Mouse (Mus musculus) forebrain, postnatal 0 days (tissue): ENCODE measurements at regions not wholly inside any gene's neighbourhood (a gene's known extent, or its start where the extent isn't known, plus 50 kb on each side); places are given as distances from the start of the nearest gene placed in this dataset.
A peak's percentile ranks its signal among the peaks of the same experiment; 100 is the strongest.

ENCODE experiments used
- ATAC-seq: fragments of 200-750 bp; cut with Nextera tagmentation; 2 replicates; pipeline ENCODE4 v1.8.0; 2017; ENCODE audit warnings: mild to moderate bottlenecking, moderate library complexity
- DNase-seq: peaks from one replicate; pipeline ENCODE4 v3.0.0-alpha.2; 2015
- H3K27ac ChIP-seq: fragments of 300-500 bp; sonication (generic); 2 replicates; pipeline ENCODE4 v1.5.1; 2014; ENCODE audit warnings: low read depth, mild to moderate bottlenecking, antibody characterized with exemption, low read length, moderate library complexity, mixed read lengths
- H3K27me3 ChIP-seq: fragments of 300-500 bp; sonication (generic); 2 replicates; pipeline ENCODE4 v1.6.1; 2014; ENCODE audit warnings: mild to moderate bottlenecking, low read length, mixed read lengths; ENCODE audit not compliant: insufficient read depth
- H3K36me3 ChIP-seq: fragments of 300-500 bp; sonication (generic); 2 replicates; pipeline ENCODE4 v1.6.1; 2014; ENCODE audit warnings: mild to moderate bottlenecking, moderate library complexity; ENCODE audit not compliant: insufficient read depth
- H3K4me1 ChIP-seq: fragments of 300-500 bp; sonication (generic); 2 replicates; pipeline ENCODE4 v1.6.1; 2014; ENCODE audit warnings: antibody characterized with exemption; ENCODE audit not compliant: insufficient read depth
- H3K4me2 ChIP-seq: fragments of 300-500 bp; sonication (generic); 2 replicates; pipeline ENCODE4 v1.6.1; 2014; ENCODE audit warnings: low read depth, mild to moderate bottlenecking, moderate library complexity
- H3K4me3 ChIP-seq: fragments of 300-500 bp; sonication (generic); 2 replicates; pipeline ENCODE4 v1.5.1; 2014; ENCODE audit warnings: low read depth, low read length, mixed read lengths
- H3K9ac ChIP-seq: fragments of 300-500 bp; sonication (generic); 2 replicates; pipeline ENCODE4 v1.6.1; 2014; ENCODE audit warnings: mild to moderate bottlenecking
- H3K9me3 ChIP-seq: fragments of 300-500 bp; sonication (generic); 2 replicates; pipeline ENCODE4 v1.6.1; 2016; ENCODE audit warnings: low read length
- CTCF ChIP-seq: sonication (generic); IDR thresholded peaks from 2 replicates; pipeline ENCODE4 v1.5.1; 2016; ENCODE audit warnings: antibody characterized with exemption, control low read depth, low read depth
- WGBS: fragments of 180-500 bp; shearing (Covaris S2); extraction: QIAGEN DNeasy Blood & Tissue Kit; methylation state at CpG from one replicate; pipeline ENCODE4 v1.1.7; 2014; 5-methylcytosine and 5-hydroxymethylcytosine counted together

DNA sequence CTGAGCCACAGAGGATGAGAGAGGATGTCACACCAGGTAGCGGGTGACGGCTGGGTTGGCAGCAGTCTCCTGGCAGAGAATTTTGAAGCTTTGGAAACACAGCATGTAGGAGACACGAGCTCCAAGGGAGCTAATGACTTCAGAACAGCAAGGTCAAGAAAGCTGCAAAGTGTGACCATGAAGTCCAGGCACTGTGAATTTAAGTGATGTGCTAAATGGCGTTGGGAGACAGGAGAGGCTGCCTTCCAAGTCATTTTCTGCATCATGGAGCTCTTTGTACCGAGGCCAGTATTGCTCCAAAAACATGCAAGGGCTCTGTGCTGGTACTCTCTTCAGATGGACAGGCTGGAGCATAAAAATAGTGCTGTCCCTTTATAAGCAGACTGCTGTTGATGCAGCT lies 238.8 kb upstream of the Zdhhc25 start:
- H3K9ac ChIP-seq, result no peak overlapping the region
- TF ChIP-seq CTCF, result no peak
- H3K36me3 ChIP-seq, result no peaks in the 10 kb centered on the region
- H3K27me3 ChIP-seq, result no peaks in the 10 kb centered on the region; the same call in 1 of the 2 replicates
- H3K9me3 ChIP-seq, result no peaks in the 10 kb centered on the region
- H3K4me1 ChIP-seq, result no peaks in the 10 kb centered on the region
- no peak for DNase-seq
- WGBS, result 37% methylated on average over 5 of the region's 5 CpGs
- H3K4me3 ChIP-seq, result no peak overlapping the region
- H3K4me2 ChIP-seq, result no peak overlapping the region
- no peak overlapping the region for H3K27ac ChIP-seq
- no peak for ATAC-seq

DNA sequence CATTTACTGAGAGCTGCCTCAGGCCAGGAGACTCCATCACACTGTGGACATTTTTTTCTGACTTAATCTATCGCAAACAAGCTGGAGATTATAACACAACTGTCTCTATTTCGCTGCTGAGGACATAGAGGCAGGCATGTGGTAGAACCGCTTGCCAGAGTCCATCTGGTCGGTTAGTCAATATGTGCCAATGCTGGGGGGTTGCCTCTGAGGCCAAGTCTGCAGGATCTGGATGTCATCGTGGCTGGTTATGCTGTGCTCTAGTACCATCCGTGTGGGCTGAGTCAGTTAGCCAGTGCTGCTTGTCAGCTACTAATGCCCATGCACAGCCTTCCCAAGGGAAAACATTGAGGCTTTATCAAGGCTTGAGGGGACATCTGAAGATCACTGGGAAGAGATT lies 237.1 kb upstream of the Zdhhc25 start:
- Histone ChIP-seq H3K9me3 (no peaks in the 10 kb centered on the region), H3K4me1 (no peaks in the 10 kb centered on the region), H3K27me3 (no peaks in the 10 kb centered on the region; the same call in 1 of the 2 replicates), H3K36me3 (no peaks in the 10 kb centered on the region), H3K4me3 (no peak overlapping the region), H3K9ac (no peak overlapping the region), H3K27ac (no peak overlapping the region), H3K4me2 (no peak overlapping the region)
- no peak for ATAC-seq
- no peak for TF ChIP-seq CTCF
- DNase-seq, result no peak
- 75% methylated on average over 6 of the region's 6 CpGs for WGBS

DNA sequence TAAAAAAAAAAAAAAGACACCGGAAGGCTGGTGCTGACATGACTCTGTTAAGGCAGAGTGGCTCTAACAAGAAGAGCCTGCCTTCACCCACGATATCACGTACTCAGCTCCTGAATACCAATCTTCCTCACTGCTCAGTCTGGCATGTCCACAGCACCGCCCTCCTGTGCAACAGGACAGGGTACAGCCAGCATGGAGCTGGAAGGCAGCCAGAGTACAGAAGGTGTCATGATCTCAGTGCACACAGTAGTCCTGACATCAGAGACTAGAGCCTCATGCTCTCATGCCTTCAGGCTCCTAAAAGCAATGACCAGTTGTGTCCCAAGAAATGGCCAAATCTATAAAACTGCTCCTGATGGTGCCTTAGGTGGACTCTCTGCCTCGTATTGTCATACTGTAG lies 229.7 kb upstream of the Zdhhc25 start:
- H3K4me3 ChIP-seq, result no peak overlapping the region
- 0 out of 2 replicates have a peak, but pooled peaks cover 3% of the 10 kb centered on the region for H3K4me1 ChIP-seq
- TF ChIP-seq CTCF, result no peak
- no peak overlapping the region for H3K4me2 ChIP-seq
- no peak overlapping the region for H3K9ac ChIP-seq
- H3K36me3 ChIP-seq, result no peaks in the 10 kb centered on the region
- no peaks in the 10 kb centered on the region for H3K9me3 ChIP-seq
- no peaks in the 10 kb centered on the region; the same call in 1 of the 2 replicates for H3K27me3 ChIP-seq
- H3K27ac ChIP-seq, result no peak overlapping the region
- no peak for ATAC-seq
- DNase-seq, result no peak
- WGBS, result 79% methylated on average over 5 of the region's 5 CpGs

DNA sequence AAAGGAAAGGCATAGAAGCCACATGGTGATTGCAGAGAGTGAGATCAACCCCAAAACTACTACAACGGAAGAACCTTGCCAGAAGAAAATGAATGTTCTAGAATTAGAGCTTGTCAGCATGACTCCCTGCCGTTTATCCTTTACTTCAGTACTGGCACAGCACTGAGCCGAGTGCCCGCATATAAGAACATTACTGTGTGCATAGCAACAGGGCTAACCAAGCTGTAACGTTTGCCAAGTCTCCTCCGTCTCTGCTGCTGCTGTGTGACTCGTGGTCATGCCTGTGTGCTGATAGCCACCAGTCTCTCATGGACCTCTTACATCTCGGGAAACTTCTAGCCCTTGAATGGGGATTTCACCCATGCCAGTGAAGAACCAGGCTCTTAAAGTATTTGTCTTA lies 228.1 kb upstream of the Zdhhc25 start:
- Histone ChIP-seq H3K4me2 (no peak overlapping the region), H3K9ac (no peak overlapping the region), H3K27ac (no peak overlapping the region), H3K36me3 (no peaks in the 10 kb centered on the region), H3K9me3 (no peaks in the 10 kb centered on the region), H3K4me1 (0 out of 2 replicates have a peak, but pooled peaks cover 3% of the 10 kb centered on the region), H3K27me3 (no peaks in the 10 kb centered on the region; the same call in 1 of the 2 replicates), H3K4me3 (no peak overlapping the region)
- 32% methylated on average over 8 of the region's 8 CpGs for WGBS
- ATAC-seq (peak; percentile 40), DNase-seq (no peak)
- no peak for TF ChIP-seq CTCF

DNA sequence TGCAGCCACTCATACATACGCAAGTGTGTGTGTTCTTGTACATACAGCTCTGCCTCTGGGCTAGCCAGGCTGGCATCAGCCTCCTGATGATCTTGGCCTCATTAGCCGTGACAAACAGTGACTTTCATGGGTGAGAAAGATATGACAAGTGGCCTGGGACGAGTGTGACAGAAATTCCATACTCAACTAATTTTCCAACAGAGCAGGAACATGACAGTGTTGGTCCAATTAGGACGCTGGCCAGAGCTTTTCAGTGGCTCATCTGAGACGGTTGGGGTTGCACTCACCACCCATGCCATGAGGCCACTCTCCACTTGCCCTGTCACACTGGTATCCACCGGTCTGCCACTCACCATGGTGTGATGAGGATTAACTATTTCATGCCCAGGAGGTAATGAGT lies 226.2 kb upstream of the Zdhhc25 start:
- Histone ChIP-seq H3K9ac (no peak overlapping the region), H3K4me1 (0 out of 2 replicates have a peak, but pooled peaks cover 3% of the 10 kb centered on the region), H3K27me3 (no peaks in the 10 kb centered on the region), H3K9me3 (no peaks in the 10 kb centered on the region), H3K4me2 (no peak overlapping the region), H3K36me3 (no peaks in the 10 kb centered on the region), H3K4me3 (no peak overlapping the region), H3K27ac (no peak overlapping the region)
- ATAC-seq (no peak), DNase-seq (no peak)
- WGBS, result 51% methylated on average over 6 of the region's 6 CpGs
- no peak for TF ChIP-seq CTCF

DNA sequence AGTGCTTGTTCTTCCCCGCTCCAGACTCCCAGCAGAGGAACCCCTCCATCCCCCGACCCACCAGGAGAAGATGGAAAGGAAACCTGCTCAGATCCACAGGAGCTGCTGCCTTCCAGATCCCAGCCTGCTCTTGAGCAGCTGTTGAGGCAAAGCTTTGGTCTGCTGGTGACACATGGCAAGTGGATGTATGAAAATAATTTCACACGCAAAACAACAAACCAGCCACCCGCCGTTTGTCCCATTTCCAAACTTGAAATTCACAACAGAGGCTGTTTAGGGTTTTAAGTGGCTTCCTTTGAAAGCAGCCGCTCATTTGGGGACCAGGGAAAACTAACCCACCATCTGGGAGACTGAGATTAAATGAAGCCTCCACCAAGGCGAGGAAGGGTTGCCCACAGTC lies 220.8 kb upstream of the Zdhhc25 start:
- H3K27ac ChIP-seq, result peak overlapping the region; percentile 9; the same call in 1 of the 2 replicates
- no peak overlapping the region for H3K4me3 ChIP-seq
- peak; percentile 74 for ATAC-seq
- no peak overlapping the region for H3K9ac ChIP-seq
- TF ChIP-seq CTCF, result no peak
- 38% methylated on average over 7 of the region's 7 CpGs for WGBS
- DNase-seq, result peak; percentile 84
- H3K27me3 ChIP-seq, result no peaks in the 10 kb centered on the region; the same call in 1 of the 2 replicates
- no peaks in the 10 kb centered on the region for H3K4me1 ChIP-seq
- no peak overlapping the region for H3K4me2 ChIP-seq
- H3K9me3 ChIP-seq, result no peaks in the 10 kb centered on the region
- no peaks in the 10 kb centered on the region for H3K36me3 ChIP-seq

DNA sequence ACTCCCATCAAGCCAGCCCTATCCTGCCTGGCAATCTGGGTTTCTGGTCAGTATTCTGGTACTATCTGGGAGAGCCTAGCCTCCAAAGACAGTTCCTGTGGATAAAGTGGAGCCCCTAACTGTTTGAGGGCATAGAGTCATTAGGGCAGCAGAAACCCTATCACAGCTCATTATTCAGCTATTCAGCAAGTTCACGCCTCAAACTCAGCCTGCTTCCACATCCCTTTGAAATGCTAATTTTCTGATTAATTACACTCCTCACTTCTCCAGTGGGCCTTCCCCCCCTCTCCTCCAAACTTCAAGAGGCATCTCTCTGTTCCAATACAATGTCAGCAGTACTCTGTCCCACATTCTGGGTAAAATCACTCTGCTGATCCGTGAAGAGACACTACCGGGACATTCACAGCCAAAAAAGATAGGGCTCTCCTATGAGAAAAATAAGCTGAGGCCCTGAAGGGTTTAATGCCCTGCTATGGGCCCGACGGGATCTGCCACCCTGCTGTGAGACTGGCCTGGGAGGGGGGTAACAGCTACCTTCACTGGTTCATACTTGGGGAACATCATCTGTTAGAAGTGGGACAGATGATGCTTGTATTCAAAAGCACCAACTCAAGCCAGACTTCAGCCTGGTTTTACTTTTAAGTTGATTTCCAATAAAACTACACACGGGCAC lies 220.0 kb upstream of the Zdhhc25 start:
- Histone ChIP-seq H3K4me1 (no peaks in the 10 kb centered on the region), H3K27me3 (no peaks in the 10 kb centered on the region; the same call in 1 of the 2 replicates), H3K36me3 (no peaks in the 10 kb centered on the region), H3K4me3 (no peak overlapping the region), H3K9me3 (no peaks in the 10 kb centered on the region), H3K9ac (no peak overlapping the region), H3K27ac (no peak overlapping the region), H3K4me2 (no peak overlapping the region)
- TF ChIP-seq CTCF, result no peak
- DNase-seq (no peak), ATAC-seq (peak; percentile 76)
- WGBS, result 9% methylated on average over 6 of the region's 6 CpGs
